Mouse (Mus musculus) embryonic facial prominence, embryonic 14.5 days (tissue): Measurements from ENCODE around the gene Naa80. TPM values are rescaled to one million over a fixed set of nuclear protein-coding genes. Genes with fewer than 3 reads are reported as not detected.
A peak's percentile ranks its signal among the peaks of the same experiment; 100 is the strongest.

ENCODE experiments used
- ATAC-seq: fragments of 200-750 bp; cut with Nextera tagmentation; 2 replicates; pipeline ENCODE4 v1.8.0; 2017; ENCODE audit warnings: low read depth, moderate number of reproducible peaks, moderate TSS enrichment
- DNase-seq: peaks from one replicate; pipeline ENCODE4 v3.0.0-alpha.2; 2015; ENCODE audit warnings: low spot score
- H3K27ac ChIP-seq: fragments of 300-500 bp; sonication (generic); replicated peaks from 2 replicates; pipeline ENCODE4 v1.5.1; 2014; ENCODE audit warnings: low read depth, mild to moderate bottlenecking, low read length, moderate library complexity
- H3K27me3 ChIP-seq: fragments of 300-500 bp; sonication (generic); replicated peaks from 2 replicates; pipeline ENCODE4 v1.6.1; 2014; ENCODE audit warnings: low read length; ENCODE audit not compliant: control insufficient read depth, insufficient read depth
- H3K36me3 ChIP-seq: fragments of 300-500 bp; sonication (generic); 2 replicates; pipeline ENCODE4 v1.6.1; 2014; ENCODE audit warnings: low read length, mixed read lengths; ENCODE audit not compliant: control insufficient read depth, insufficient read depth
- H3K4me1 ChIP-seq: fragments of 300-500 bp; sonication (generic); 2 replicates; pipeline ENCODE4 v1.6.1; 2014; ENCODE audit warnings: antibody characterized with exemption, low read length; ENCODE audit not compliant: control insufficient read depth, insufficient read depth
- H3K4me2 ChIP-seq: fragments of 300-500 bp; sonication (generic); 2 replicates; pipeline ENCODE4 v1.6.1; 2014; ENCODE audit warnings: low read depth, mild to moderate bottlenecking, low read length, moderate library complexity, mixed read lengths
- H3K4me3 ChIP-seq: fragments of 300-500 bp; sonication (generic); 2 replicates; pipeline ENCODE4 v1.5.1; 2014; ENCODE audit warnings: low read depth, mild to moderate bottlenecking, low read length
- H3K9ac ChIP-seq: fragments of 300-500 bp; sonication (generic); 2 replicates; pipeline ENCODE4 v1.6.1; 2014; ENCODE audit warnings: low read depth, mild to moderate bottlenecking, low read length, moderate library complexity, mixed read lengths
- H3K9me3 ChIP-seq: fragments of 300-500 bp; sonication (generic); 2 replicates; pipeline ENCODE4 v1.6.1; 2016; ENCODE audit warnings: low read length; ENCODE audit not compliant: control insufficient read depth
- WGBS: fragments of 180-500 bp; shearing (Covaris S2); extraction: QIAGEN DNeasy Blood & Tissue Kit; methylation state at CpG from one replicate; pipeline ENCODE4 v1.1.7; 2014; 5-methylcytosine and 5-hydroxymethylcytosine counted together
- polyA plus RNA-seq: library from polyadenylated mRNA; unstranded; fragments of >200 nt; fragmentation: Nextera tagmentation; extraction: Ambion mirVana; gene quantifications from 2 replicates; pipeline ENCODE4 v1.2.1, GENCODE M21; 2014

Naa80 gene
- 15.9 and 18.0 TPM in 2 replicates for polyA plus RNA-seq

DNA sequence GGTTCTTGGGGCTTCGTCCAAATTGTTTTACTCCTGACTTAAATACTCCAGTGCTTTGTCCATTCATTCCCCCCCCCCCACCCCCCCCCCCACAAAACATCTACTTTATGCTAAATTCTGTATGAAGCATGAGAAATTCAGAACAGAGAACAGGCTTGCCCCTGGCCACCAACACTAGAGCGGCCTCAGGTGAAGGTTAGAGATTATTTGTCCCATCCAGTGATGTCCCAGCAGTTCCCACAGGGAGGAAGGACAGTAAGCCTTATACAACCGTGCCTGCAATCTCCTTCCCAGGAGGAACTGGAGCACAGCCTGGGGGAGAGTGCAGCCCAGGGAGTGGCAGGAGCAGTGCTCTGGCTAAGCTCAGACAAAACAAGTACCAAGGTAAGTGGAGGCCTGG lies at the start of gene Naa80:
Naa80 (plus strand) TSS at position 301 of the 400 bp plus-strand sequence.
- Histone ChIP-seq H3K9ac (no peak within 1 kb of the TSS), H3K27me3 (no peaks in the 10 kb centered on the region), H3K36me3 (peaks cover 22% of the 10 kb centered on the region), H3K4me3 (no peak within 1 kb of the TSS), H3K4me1 (peaks cover 11% of the 10 kb centered on the region), H3K4me2 (peak within 1 kb of the TSS; percentile 68; the same call in 1 of the 2 replicates), H3K27ac (peak within 1 kb of the TSS; percentile 92; the same call in 1 of the 2 replicates), H3K9me3 (no peaks in the 10 kb centered on the region)
- DNase-seq (no peak), ATAC-seq (no peak)
- 79% methylated on average over 3 of the region's 3 CpGs for WGBS

DNA sequence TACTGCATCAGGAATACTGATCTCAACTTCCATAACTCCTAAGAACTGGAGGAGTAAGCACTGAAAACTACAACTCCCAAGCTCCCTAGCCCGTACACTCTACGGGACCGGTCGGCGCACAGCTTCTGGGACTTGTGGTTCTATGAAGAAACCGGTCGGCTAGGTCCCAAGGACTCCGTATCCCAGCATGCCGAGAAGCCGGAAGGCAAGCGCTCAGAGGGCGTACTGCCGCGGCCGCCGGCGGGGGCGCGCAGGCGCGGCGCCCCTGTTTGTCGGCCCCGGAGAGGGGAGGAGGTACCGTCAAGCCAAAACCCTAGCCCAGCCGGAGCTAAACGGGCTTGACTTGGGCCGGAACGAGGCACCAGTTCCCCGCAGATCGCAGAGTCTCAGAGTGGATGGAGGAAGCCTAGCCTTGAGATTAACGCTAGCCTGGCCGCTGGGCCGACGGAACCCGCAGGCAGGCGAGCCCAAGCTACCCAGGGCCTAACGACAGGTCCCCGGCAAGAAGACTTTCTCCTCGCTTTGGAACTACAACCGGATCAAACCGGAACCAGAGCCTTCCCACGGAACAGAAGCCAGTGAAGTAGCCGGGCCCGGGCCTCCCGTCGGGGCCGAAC lies 44.8 kb upstream of the Naa80 start, which contains the start of gene Tmem115:
Tmem115 (plus strand) TSS at position 155 of the 617 bp plus-strand sequence.
- H3K4me2 ChIP-seq = peak within 1 kb of the TSS; percentile 98
- peak within 1 kb of the TSS; percentile 87 for H3K27ac ChIP-seq
- peak within 1 kb of the TSS; percentile 91 for H3K4me3 ChIP-seq
- H3K27me3 ChIP-seq = no peaks in the 10 kb centered on the region
- H3K9ac ChIP-seq = peak within 1 kb of the TSS; percentile 94
- ATAC-seq = peak; percentile 99
- no peaks in the 10 kb centered on the region for H3K9me3 ChIP-seq
- 1% methylated on average over 38 of the region's 48 CpGs for WGBS
- peak; percentile 100 for DNase-seq
- H3K4me1 ChIP-seq = peaks cover 23% of the 10 kb centered on the region
- peaks cover 17% of the 10 kb centered on the region for H3K36me3 ChIP-seq

DNA sequence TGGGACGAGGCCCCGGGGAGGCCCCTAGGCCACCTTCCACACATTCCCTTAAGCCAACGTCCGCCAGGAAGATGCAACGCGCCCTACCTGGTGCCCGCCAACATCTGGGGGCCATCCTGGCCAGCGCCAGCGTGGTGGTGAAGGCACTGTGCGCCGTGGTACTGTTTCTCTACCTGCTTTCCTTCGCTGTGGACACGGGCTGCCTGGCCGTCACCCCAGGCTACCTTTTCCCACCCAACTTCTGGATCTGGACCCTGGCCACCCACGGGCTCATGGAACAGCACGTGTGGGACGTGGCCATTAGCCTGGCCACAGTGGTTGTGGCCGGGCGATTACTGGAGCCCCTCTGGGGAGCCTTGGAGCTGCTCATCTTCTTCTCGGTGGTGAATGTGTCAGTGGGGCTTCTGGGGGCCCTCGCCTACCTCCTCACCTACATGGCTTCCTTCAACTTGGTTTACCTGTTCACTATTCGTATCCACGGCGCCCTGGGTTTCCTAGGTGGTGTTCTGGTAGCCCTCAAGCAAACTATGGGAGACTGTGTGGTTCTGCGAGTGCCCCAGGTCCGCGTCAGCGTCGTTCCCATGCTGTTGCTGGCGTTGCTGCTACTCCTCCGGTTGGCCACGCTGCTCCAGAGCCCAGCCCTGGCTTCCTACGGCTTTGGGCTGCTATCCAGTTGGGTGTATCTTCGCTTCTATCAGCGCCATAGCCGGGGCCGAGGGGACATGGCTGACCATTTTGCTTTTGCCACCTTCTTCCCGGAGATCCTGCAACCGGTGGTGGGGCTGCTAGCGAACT lies 44.1 kb upstream of the Naa80 start:
- peak overlapping the region; percentile 94 for H3K9ac ChIP-seq
- DNase-seq = no peak
- H3K4me2 ChIP-seq = peak overlapping the region; percentile 98
- no peak for ATAC-seq
- peak overlapping the region; percentile 87 for H3K27ac ChIP-seq
- H3K4me1 ChIP-seq = peaks cover 23% of the 10 kb centered on the region
- no peaks in the 10 kb centered on the region for H3K9me3 ChIP-seq
- H3K36me3 ChIP-seq = peaks cover 24% of the 10 kb centered on the region
- H3K27me3 ChIP-seq = no peaks in the 10 kb centered on the region
- WGBS = under 1% methylated on average over 33 of the region's 40 CpGs
- peak overlapping the region; percentile 91 for H3K4me3 ChIP-seq

DNA sequence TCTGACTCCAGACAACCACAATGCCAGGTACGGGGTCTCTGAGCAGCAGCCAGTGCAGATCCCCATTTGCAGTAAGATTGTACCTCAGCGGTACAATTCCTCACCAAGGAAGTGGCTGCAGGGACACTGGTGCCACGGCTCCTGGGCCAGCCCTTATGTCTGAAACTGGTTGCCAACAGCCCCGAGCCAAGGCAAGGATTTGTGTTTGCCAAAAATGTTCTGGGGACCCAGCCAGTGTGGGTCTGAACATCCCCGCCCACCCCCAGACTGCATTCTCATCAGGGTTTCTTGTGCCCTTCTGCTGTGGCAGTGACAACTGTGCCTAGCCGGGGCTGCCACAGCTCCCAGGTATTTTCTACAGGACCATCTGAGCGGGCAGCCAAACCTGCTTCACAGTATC lies 40.5 kb upstream of the Naa80 start:
- no peak for DNase-seq
- H3K27ac ChIP-seq = no peak overlapping the region
- no peak overlapping the region for H3K4me3 ChIP-seq
- no peak overlapping the region for H3K9ac ChIP-seq
- H3K4me1 ChIP-seq = peaks cover 32% of the 10 kb centered on the region
- no peak for ATAC-seq
- H3K9me3 ChIP-seq = no peaks in the 10 kb centered on the region
- 99% methylated on average over 7 of the region's 7 CpGs for WGBS
- peaks cover 32% of the 10 kb centered on the region for H3K36me3 ChIP-seq
- no peaks in the 10 kb centered on the region for H3K27me3 ChIP-seq
- H3K4me2 ChIP-seq = no peak overlapping the region

DNA sequence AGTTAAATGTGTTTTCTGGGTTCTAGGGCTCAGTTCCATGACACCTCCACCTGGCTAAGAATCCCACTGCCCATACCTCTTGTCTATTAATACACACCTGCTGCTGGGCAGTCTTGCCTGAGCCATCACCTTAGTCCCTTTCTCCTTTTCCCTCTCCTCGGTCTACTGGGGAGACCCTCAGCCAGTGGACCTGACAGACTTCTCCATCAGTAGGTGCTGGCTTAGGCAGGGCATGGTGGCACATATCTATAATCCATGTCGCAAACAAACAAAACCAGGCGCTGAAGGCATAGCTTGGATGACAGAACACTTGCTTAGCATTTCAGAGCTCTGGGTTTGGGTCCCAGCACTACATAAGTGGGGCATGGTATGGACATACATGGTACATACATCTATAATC lies 40.0 kb upstream of the Naa80 start:
- H3K4me2 ChIP-seq = no peak overlapping the region
- H3K27me3 ChIP-seq = no peaks in the 10 kb centered on the region
- peaks cover 30% of the 10 kb centered on the region for H3K4me1 ChIP-seq
- no peak overlapping the region for H3K27ac ChIP-seq
- 93% methylated on average over 3 of the region's 3 CpGs for WGBS
- no peak overlapping the region for H3K4me3 ChIP-seq
- ATAC-seq (no peak), DNase-seq (no peak)
- H3K9ac ChIP-seq = no peak overlapping the region
- H3K9me3 ChIP-seq = no peaks in the 10 kb centered on the region
- H3K36me3 ChIP-seq = peaks cover 32% of the 10 kb centered on the region

DNA sequence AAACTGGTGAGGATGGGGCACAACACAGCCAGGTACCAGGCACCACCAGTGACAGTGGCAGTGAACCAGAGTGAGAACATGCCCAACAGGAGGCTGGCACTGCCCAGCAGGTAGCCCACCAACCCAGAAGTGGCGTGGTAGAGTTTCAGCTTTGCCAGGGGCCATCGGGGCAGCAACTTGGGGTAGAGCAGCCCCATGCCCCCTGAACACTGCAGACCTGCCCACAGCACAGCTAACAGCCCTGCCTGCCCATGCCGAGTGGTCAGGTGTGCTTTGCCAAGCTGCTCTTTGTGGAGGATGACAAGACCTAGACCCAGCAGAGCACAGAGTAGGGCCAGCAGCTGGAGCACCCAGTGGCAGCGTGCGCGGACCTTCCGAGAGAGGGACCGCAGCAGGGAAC lies 38.7 kb upstream of the Naa80 start:
- H3K9ac ChIP-seq = no peak overlapping the region
- H3K27ac ChIP-seq = no peak overlapping the region
- no peak for DNase-seq
- no peak overlapping the region for H3K4me3 ChIP-seq
- peaks cover 43% of the 10 kb centered on the region for H3K36me3 ChIP-seq
- no peaks in the 10 kb centered on the region for H3K9me3 ChIP-seq
- H3K27me3 ChIP-seq = no peaks in the 10 kb centered on the region
- ATAC-seq = no peak
- no peak overlapping the region for H3K4me2 ChIP-seq
- WGBS = 97% methylated on average over 8 of the region's 8 CpGs
- peaks cover 30% of the 10 kb centered on the region for H3K4me1 ChIP-seq

DNA sequence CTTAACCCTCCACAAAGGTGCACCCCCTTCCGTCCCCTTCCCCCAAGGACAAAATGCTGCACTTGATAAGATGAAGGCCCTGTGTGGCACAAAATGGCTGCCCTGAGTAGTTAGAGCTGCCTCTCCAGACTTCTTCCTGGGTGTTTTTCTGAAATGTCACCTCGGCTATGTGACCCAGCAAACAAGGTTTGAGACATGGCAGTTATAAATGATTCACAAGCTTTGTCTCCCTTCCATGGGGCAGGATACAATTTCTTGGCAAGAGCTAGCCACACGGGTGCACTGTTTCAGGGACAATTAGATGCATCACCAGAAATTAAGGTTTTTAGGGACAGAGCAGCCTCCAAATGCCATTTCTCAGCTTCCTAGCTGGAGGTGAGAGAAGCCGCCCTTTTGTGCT lies 38.3 kb upstream of the Naa80 start:
- DNase-seq = no peak
- no peak for ATAC-seq
- H3K4me1 ChIP-seq = peaks cover 27% of the 10 kb centered on the region
- no peaks in the 10 kb centered on the region for H3K27me3 ChIP-seq
- no peaks in the 10 kb centered on the region for H3K9me3 ChIP-seq
- H3K4me3 ChIP-seq = no peak overlapping the region
- 64% methylated on average over 4 of the region's 4 CpGs for WGBS
- peak overlapping the region; percentile 92 for H3K4me2 ChIP-seq
- peaks cover 48% of the 10 kb centered on the region for H3K36me3 ChIP-seq
- no peak overlapping the region for H3K27ac ChIP-seq
- no peak overlapping the region for H3K9ac ChIP-seq

DNA sequence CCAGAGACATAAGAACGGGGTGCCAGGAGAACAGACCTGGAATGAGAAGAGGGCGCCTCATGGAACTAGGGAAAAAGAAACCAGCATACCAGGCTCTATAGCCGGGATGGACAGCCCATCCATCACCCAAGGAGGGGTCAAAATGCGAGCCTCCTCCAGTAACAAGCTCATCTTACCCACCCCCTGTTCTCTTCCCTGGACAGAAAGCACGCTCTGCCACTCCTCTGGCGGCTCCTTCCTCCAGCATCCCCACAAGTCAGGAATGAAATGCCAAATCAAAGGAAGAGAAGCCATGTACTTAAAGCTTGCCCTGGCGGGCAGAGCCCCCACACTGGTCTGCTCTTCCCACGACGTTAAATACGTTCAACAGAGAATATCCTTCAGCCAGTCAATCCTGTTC lies 37.7 kb upstream of the Naa80 start:
- Histone ChIP-seq H3K4me1 (peaks cover 21% of the 10 kb centered on the region), H3K4me2 (peak overlapping the region; percentile 92), H3K4me3 (peak overlapping the region; percentile 71), H3K9me3 (no peaks in the 10 kb centered on the region), H3K27me3 (no peaks in the 10 kb centered on the region), H3K9ac (peak overlapping the region; percentile 34; the same call in 1 of the 2 replicates), H3K36me3 (peaks cover 48% of the 10 kb centered on the region), H3K27ac (no peak overlapping the region)
- ATAC-seq (no peak), DNase-seq (no peak)
- 44% methylated on average over 10 of the region's 10 CpGs for WGBS
